Mouse (Mus musculus): Measurements from ENCODE around the gene Dnajb4. TPM values are rescaled to one million over a fixed set of nuclear protein-coding genes. Genes with fewer than 3 reads are reported as not detected.

Gene Dnajb4
- total and polyA plus RNA-seq, 2 experiments from 2014 or later = 39.7 to 41.5 TPM

GRCm38 (mm10) chr3:152228843-152229242, 18.7 kb upstream of the Dnajb4 start:
- no peak overlapping the region for H3K4me3 ChIP-seq (ENCODE audit: low read depth, low read length)
- H3K27ac ChIP-seq (ENCODE audit: low read depth, low read length) = no peak overlapping the region
- ATAC-seq (no peak), DNase-seq (no peak)
- H3K9me3 ChIP-seq (ENCODE audit: low read length) = no peaks in the 10 kb centered on the region
- H3K27me3 ChIP-seq (ENCODE audit: insufficient read depth, low read length) = no peaks in the 10 kb centered on the region
- no peaks in the 10 kb centered on the region for H3K4me1 ChIP-seq (ENCODE audit: insufficient read depth)
- TF ChIP-seq CTCF (IDR thresholded peaks at IDR 0.05; ENCODE audit: low read depth) = no peak
- no peak overlapping the region for H3K9ac ChIP-seq
- H3K4me2 ChIP-seq (ENCODE audit: low read depth) = no peak overlapping the region
- whole genome bisulfite sequencing = 95% methylated on average over 7 of the region's 7 CpGs
- peaks cover 57% of the 10 kb centered on the region for H3K36me3 ChIP-seq (ENCODE audit: insufficient read depth)

GRCm38 (mm10) chr3:152225906-152226305, 15.8 kb upstream of the Dnajb4 start:
- WGBS = 87% methylated on average over 7 of the region's 7 CpGs

GRCm38 (mm10) chr3:152224918-152225317, 14.8 kb upstream of the Dnajb4 start:
- H3K27ac ChIP-seq (ENCODE audit: low read depth, low read length) = no peak overlapping the region
- no peak for ATAC-seq
- no peak overlapping the region for H3K4me3 ChIP-seq (ENCODE audit: low read depth, low read length)

More at GRCm38 (mm10) chr3:152225906-152226305, 15.8 kb upstream of the Dnajb4 start:
- no peak for DNase-seq
- no peak overlapping the region for H3K4me2 ChIP-seq (ENCODE audit: low read depth)
- no peaks in the 10 kb centered on the region for H3K9me3 ChIP-seq (ENCODE audit: low read length)
- H3K36me3 ChIP-seq (ENCODE audit: insufficient read depth) = peaks cover 73% of the 10 kb centered on the region
- no peaks in the 10 kb centered on the region for H3K4me1 ChIP-seq (ENCODE audit: insufficient read depth)
- H3K4me3 ChIP-seq (ENCODE audit: low read depth, low read length) = no peak overlapping the region
- H3K27ac ChIP-seq (ENCODE audit: low read depth, low read length) = no peak overlapping the region
- TF ChIP-seq CTCF (IDR thresholded peaks at IDR 0.05; ENCODE audit: low read depth) = no peak
- no peak overlapping the region for H3K9ac ChIP-seq
- H3K27me3 ChIP-seq (ENCODE audit: insufficient read depth, low read length) = no peaks in the 10 kb centered on the region
- no peak for ATAC-seq

GRCm38 (mm10) chr3:152213416-152213815, 3.3 kb upstream of the Dnajb4 start:
- DNase-seq (no peak), ATAC-seq (no peak)
- H3K9me3 ChIP-seq (ENCODE audit: low read length) = no peaks in the 10 kb centered on the region
- H3K36me3 ChIP-seq (ENCODE audit: insufficient read depth) = peaks cover 26% of the 10 kb centered on the region
- H3K4me1 ChIP-seq (ENCODE audit: insufficient read depth) = peaks cover 22% of the 10 kb centered on the region
- no peaks in the 10 kb centered on the region for H3K27me3 ChIP-seq (ENCODE audit: insufficient read depth, low read length)
- WGBS = 18% methylated on average over 3 of the region's 3 CpGs
- peak overlapping the region; percentile 58 for H3K4me2 ChIP-seq (ENCODE audit: low read depth)
- H3K9ac ChIP-seq = peak overlapping the region; percentile 35
- TF ChIP-seq CTCF (IDR thresholded peaks at IDR 0.05; ENCODE audit: low read depth) = no peak
- H3K27ac ChIP-seq (ENCODE audit: low read depth, low read length) = no peak overlapping the region
- H3K4me3 ChIP-seq (ENCODE audit: low read depth, low read length) = peak overlapping the region; percentile 9; the same call in 1 of the 2 replicates

More at GRCm38 (mm10) chr3:152224918-152225317, 14.8 kb upstream of the Dnajb4 start:
- TF ChIP-seq CTCF (IDR thresholded peaks at IDR 0.05; ENCODE audit: low read depth) = peak; percentile 32; the same call in 1 of the 2 replicates
- Histone ChIP-seq H3K36me3 (ENCODE audit: insufficient read depth) (peaks cover 80% of the 10 kb centered on the region), H3K9me3 (ENCODE audit: low read length) (no peaks in the 10 kb centered on the region), H3K27me3 (ENCODE audit: insufficient read depth, low read length) (no peaks in the 10 kb centered on the region), H3K4me1 (ENCODE audit: insufficient read depth) (no peaks in the 10 kb centered on the region), H3K4me2 (ENCODE audit: low read depth) (no peak overlapping the region), H3K9ac (no peak overlapping the region)
- DNase-seq = no peak

- Histone ChIP-seq H3K4me1 (ENCODE audit: insufficient read depth) (peaks cover 22% of the 10 kb centered on the region), H3K36me3 (ENCODE audit: insufficient read depth) (peaks cover 14% of the 10 kb centered on the region), H3K9ac (peak overlapping the region; percentile 100), H3K27me3 (ENCODE audit: insufficient read depth, low read length) (no peaks in the 10 kb centered on the region), H3K4me2 (ENCODE audit: low read depth) (peak overlapping the region; percentile 58), H3K27ac (ENCODE audit: low read depth, low read length) (peak overlapping the region; percentile 100; the same call in 1 of the 2 replicates), H3K4me3 (ENCODE audit: low read depth, low read length) (peak overlapping the region; percentile 97), H3K9me3 (ENCODE audit: low read length) (no peaks in the 10 kb centered on the region)
- no peak for DNase-seq
- ATAC-seq = no peak
- WGBS = 27% methylated on average over 7 of the region's 7 CpGs
- TF ChIP-seq CTCF (IDR thresholded peaks at IDR 0.05; ENCODE audit: low read depth) = no peak
Measured at GRCm38 (mm10) chr3:152211731-152212279, 1.7 kb upstream of the Dnajb4 start.

- ATAC-seq (peak; percentile 54), DNase-seq (peak; percentile 82)
- H3K4me1 ChIP-seq (ENCODE audit: insufficient read depth) = peaks cover 22% of the 10 kb centered on the region
- under 1% methylated on average over 60 of the region's 68 CpGs for WGBS
- H3K9ac ChIP-seq = peak overlapping the region; percentile 100
- H3K4me3 ChIP-seq (ENCODE audit: low read depth, low read length) = peak overlapping the region; percentile 97
- peak overlapping the region; percentile 100 for H3K27ac ChIP-seq (ENCODE audit: low read depth, low read length)
- peak overlapping the region; percentile 58 for H3K4me2 ChIP-seq (ENCODE audit: low read depth)
- H3K27me3 ChIP-seq (ENCODE audit: insufficient read depth, low read length) = no peaks in the 10 kb centered on the region
- H3K36me3 ChIP-seq (ENCODE audit: insufficient read depth) = peaks cover 5% of the 10 kb centered on the region; the same call in 1 of the 2 replicates
- no peaks in the 10 kb centered on the region for H3K9me3 ChIP-seq (ENCODE audit: low read length)
- TF ChIP-seq CTCF (IDR thresholded peaks at IDR 0.05; ENCODE audit: low read depth) = no peak
Measured at GRCm38 (mm10) chr3:152210728-152211391, 758 bp upstream of the Dnajb4 start.
